Mouse (Mus musculus): ENCODE data around the gene Ano2.

Gene Ano2

GRCm38 (mm10) chr6:126057706-126058105 is 367.5 kb downstream of the Ano2 start:
- no peak for DNase-seq (ENCODE audit: low spot score)

GRCm38 (mm10) chr6:126080531-126080930 is 390.3 kb downstream of the Ano2 start:
- DNase-seq (ENCODE audit: low spot score) = no peak

GRCm38 (mm10) chr6:126086321-126086950 is 396.2 kb downstream of the Ano2 start:
- DNase-seq (ENCODE audit: low spot score) = no peak

GRCm38 (mm10) chr6:126088489-126089265 is 398.5 kb downstream of the Ano2 start:
- DNase-seq (ENCODE audit: low spot score) = no peak
